ENCODE assay signal across 8 mouse cellular contexts in genomic region chr14:28504101-28505050, GRCm38 (mm10). TPM values are rescaled to one million over a fixed set of nuclear protein-coding genes. Genes with fewer than 3 reads are reported as not detected.
DNase-seq lines count a peak whose midpoint lies in the region; ATAC-seq and TF ChIP-seq lines count a peak whose summit lies in the region.

Gene Wnt5a (plus strand): TSS chr14:28504750.

- H3K27ac ChIP-seq in left cerebral cortex, adult 2 months, result no peak within 1 kb of the TSS; the same call in 1 of the 2 replicates
- H3K27ac ChIP-seq in gastrocnemius, adult 2 months, result peak within 1 kb of the TSS; percentile 84
- peak within 1 kb of the TSS; percentile 82 for H3K27ac ChIP-seq in hindbrain, embryonic 16.5 days (ENCODE audit: low read depth, low read length)
- no peak within 1 kb of the TSS for H3K27ac ChIP-seq in liver, embryonic 13.5 days
- peak within 1 kb of the TSS; percentile 43 for H3K27ac ChIP-seq in small intestine, adult 2 months (ENCODE audit: insufficient read depth, low read depth, low read length)

- no peak for DNase-seq in left cerebral cortex, adult 2 months (ENCODE audit: extremely low spot score in 1 of 2, low spot score in 2 of 2)
- DNase-seq in left cerebral cortex, adult 11 months (ENCODE audit: low spot score), result no peak
- peak; percentile 72 for DNase-seq in adrenal gland, postnatal 14 days
- DNase-seq in gastrocnemius, adult 2 months, result peak; percentile 67
- no peak for DNase-seq in liver, embryonic 13.5 days
- DNase-seq in spleen, adult 12 weeks (ENCODE audit: low spot score), result no peak

- no peaks in the 10 kb centered on the region for H3K9me3 ChIP-seq in hindbrain, embryonic 16.5 days (ENCODE audit: control insufficient read depth, low read length)
- no peaks in the 10 kb centered on the region for H3K9me3 ChIP-seq in liver, embryonic 13.5 days (replicated peaks)

- H3K27me3 ChIP-seq in hindbrain, embryonic 16.5 days (replicated peaks; ENCODE audit: control insufficient read depth, insufficient read depth, low read length), result no peaks in the 10 kb centered on the region; the same call in 1 of the 2 replicates
- peaks cover 80% of the 10 kb centered on the region for H3K27me3 ChIP-seq in liver, embryonic 13.5 days
- peaks cover 42% of the 10 kb centered on the region for H3K27me3 ChIP-seq in small intestine, adult 2 months (ENCODE audit: control insufficient read depth, insufficient read depth, low read length)

- WGBS in hindbrain, embryonic 16.5 days, result 3% methylated on average over 49 of the region's 53 CpGs
- 2% methylated on average over 52 of the region's 53 CpGs for WGBS in liver, embryonic 13.5 days (ENCODE audit: insufficient replicate concordance)
- WGBS in small intestine, adult 2 months, result 3% methylated on average over 53 of the region's 53 CpGs

- no peak; the same call in 1 of the 2 replicates for TF ChIP-seq POLR2A in small intestine, adult 2 months (IDR thresholded peaks at IDR 0.05; ENCODE audit: low read depth, low read length)

- ATAC-seq in hindbrain, embryonic 16.5 days, result 0 out of 2 replicates have a peak, but pooled peaks have one; percentile 53
- ATAC-seq in liver, embryonic 13.5 days (ENCODE audit: low read depth), result no peak

- H3K36me3 ChIP-seq in hindbrain, embryonic 16.5 days (ENCODE audit: control insufficient read depth, insufficient read depth, low read length), result no peaks in the 10 kb centered on the region
- no peaks in the 10 kb centered on the region for H3K36me3 ChIP-seq in liver, embryonic 13.5 days
- no peaks in the 10 kb centered on the region for H3K36me3 ChIP-seq in small intestine, adult 2 months (ENCODE audit: control insufficient read depth, insufficient read depth, low read length)

- TF ChIP-seq CTCF in left cerebral cortex, adult 2 months (IDR thresholded peaks at IDR 0.05), result no peak
- no peak for TF ChIP-seq CTCF in gastrocnemius, adult 2 months (IDR thresholded peaks at IDR 0.05)
- TF ChIP-seq CTCF in small intestine, adult 2 months (IDR thresholded peaks at IDR 0.05; ENCODE audit: extremely low read depth, insufficient read length, insufficient replicate concordance, low read depth, low read length), result no peak

- H3K4me3 ChIP-seq in left cerebral cortex, adult 2 months, result peak within 1 kb of the TSS; percentile 55
- peak within 1 kb of the TSS; percentile 90 for H3K4me3 ChIP-seq in gastrocnemius, adult 2 months
- H3K4me3 ChIP-seq in hindbrain, embryonic 16.5 days (ENCODE audit: low read length), result peak within 1 kb of the TSS; percentile 51
- peak within 1 kb of the TSS; percentile 52 for H3K4me3 ChIP-seq in liver, embryonic 13.5 days (replicated peaks)
- peak within 1 kb of the TSS; percentile 70 for H3K4me3 ChIP-seq in small intestine, adult 2 months (ENCODE audit: low read depth, low read length)

- H3K9ac ChIP-seq in hindbrain, embryonic 16.5 days (ENCODE audit: low read depth, low read length), result peak within 1 kb of the TSS; percentile 77
- H3K9ac ChIP-seq in liver, embryonic 13.5 days, result no peak within 1 kb of the TSS

- H3K4me2 ChIP-seq in hindbrain, embryonic 16.5 days (ENCODE audit: low read length), result peak within 1 kb of the TSS; percentile 69
- H3K4me2 ChIP-seq in liver, embryonic 13.5 days, result peak within 1 kb of the TSS; percentile 64

- H3K4me1 ChIP-seq in hindbrain, embryonic 16.5 days (ENCODE audit: control insufficient read depth, insufficient read depth, low read depth, low read length), result peaks cover 24% of the 10 kb centered on the region
- H3K4me1 ChIP-seq in liver, embryonic 13.5 days (replicated peaks), result no peaks in the 10 kb centered on the region
- H3K4me1 ChIP-seq in small intestine, adult 2 months (ENCODE audit: control insufficient read depth, insufficient read depth, insufficient read length, low read length), result peaks cover 5% of the 10 kb centered on the region; the same call in 1 of the 2 replicates

- intact Hi-C loops in left cerebral cortex, adult 2 months (cut with DNase I), result loop anchor here (5.0 to 10.0 kb wide), 3 partner anchors 220 to 502 kb away; no protein-coding TSS in a partner anchor
- intact Hi-C loops in gastrocnemius, adult 2 months (cut with DNase I), result loop anchor here (10.0 kb wide), 1 partner anchor 220 kb away; no protein-coding TSS in a partner anchor

RNA-seq across cellular contexts. Expression of gene Wnt5a, which starts in this region (rescaled TPM):
- total RNA-seq in left cerebral cortex, adult 2 months (2021), result 10 to 100 TPM in 1 of 2 experiments, 1 to 10 TPM in 1; 9.6 to 10.1 TPM
- total RNA-seq in adrenal gland, postnatal 14 days (2021), result 21.5 and 25.7 TPM in 2 replicates
- total RNA-seq in gastrocnemius, adult 2 months (2021), result 1 to 10 TPM; 4.9 to 6.2 TPM
- 17.8 and 24.2 TPM in 2 replicates for polyA plus RNA-seq in hindbrain, embryonic 16.5 days (2015; fragmentation: Nextera tagmentation; extraction: Ambion mirVana)
- polyA plus RNA-seq in liver, embryonic 13.5 days (2015; fragmentation: Nextera tagmentation; extraction: Ambion mirVana), result 0.20 and 0.36 TPM in 2 replicates
- 4.4 and 7.4 TPM in 2 replicates for polyA plus RNA-seq in small intestine, adult 2 months (2012; rRNA removed)

Comparison
In these comparisons a context has a peak if more than half of its experiments do, and no peak if none do; other contexts are left out.
1. DNase-seq: peak in adrenal gland, postnatal 14 days (single experiment) and gastrocnemius, adult 2 months (single experiment); none in left cerebral cortex, adult 2 months (0 of 2), left cerebral cortex, adult 11 months (single experiment), liver, embryonic 13.5 days (single experiment) and spleen, adult 12 weeks (single experiment).
2. H3K27ac ChIP-seq: peak in gastrocnemius, adult 2 months (single experiment), hindbrain, embryonic 16.5 days (single experiment) and small intestine, adult 2 months (single experiment); none in left cerebral cortex, adult 2 months (single experiment) and liver, embryonic 13.5 days (single experiment).
3. Peak in every context shown above with its lines, with median percentiles within 50 percentile points of each other: H3K4me3 ChIP-seq.